Mouse (Mus musculus): ENCODE data around the gene Atp6v0e2. TPM values are rescaled to one million over a fixed set of nuclear protein-coding genes. Genes with fewer than 3 reads are reported as not detected.
"Not testable (repeated sequence)": the region's sequence is repeated elsewhere in the genome, so short reads cannot be mapped to it uniquely, and the experiment has no call there.

Gene Atp6v0e2
- polyA plus RNA-seq, 1 experiment from 2014 or later: 11.7 TPM

GRCm38 (mm10) chr6:48524882-48525281 lies 12.5 kb upstream of the Atp6v0e2 start:
- H3K27ac ChIP-seq; H3K36me3 ChIP-seq; H3K9ac ChIP-seq; H3K9me3 ChIP-seq; H3K4me3 ChIP-seq; ATAC-seq (ENCODE audit: borderline replicate concordance, extremely low read depth, low FRiP score, low TSS enrichment); H3K27me3 ChIP-seq; H3K4me1 ChIP-seq; H3K4me2 ChIP-seq: not testable (repeated sequence)
- WGBS: 95% methylated on average over 16 of the region's 16 CpGs

GRCm38 (mm10) chr6:48527901-48528300 lies 9.5 kb upstream of the Atp6v0e2 start:
- no peaks in the 10 kb centered on the region for H3K9me3 ChIP-seq
- no peak overlapping the region for H3K9ac ChIP-seq
- peaks cover 4% of the 10 kb centered on the region; the same call in 1 of the 2 replicates for H3K36me3 ChIP-seq
- ATAC-seq (ENCODE audit: borderline replicate concordance, extremely low read depth, low FRiP score, low TSS enrichment): no peak
- H3K27ac ChIP-seq: no peak overlapping the region
- 0 out of 2 replicates have a peak, but pooled peaks cover 7% of the 10 kb centered on the region for H3K4me1 ChIP-seq
- H3K4me2 ChIP-seq: no peak overlapping the region
- no peak overlapping the region for H3K4me3 ChIP-seq
- H3K27me3 ChIP-seq: no peaks in the 10 kb centered on the region
- 78% methylated on average over 9 of the region's 9 CpGs for WGBS

- ATAC-seq (ENCODE audit: borderline replicate concordance, extremely low read depth, low FRiP score, low TSS enrichment): no peak
- no peak overlapping the region for H3K4me3 ChIP-seq
- no peak overlapping the region for H3K9ac ChIP-seq
- H3K9me3 ChIP-seq: no peaks in the 10 kb centered on the region
- H3K4me2 ChIP-seq: no peak overlapping the region
- H3K27me3 ChIP-seq: no peaks in the 10 kb centered on the region
- 0 out of 2 replicates have a peak, but pooled peaks cover 7% of the 10 kb centered on the region for H3K4me1 ChIP-seq
- WGBS: 71% methylated on average over 14 of the region's 14 CpGs
- peaks cover 4% of the 10 kb centered on the region; the same call in 1 of the 2 replicates for H3K36me3 ChIP-seq
- H3K27ac ChIP-seq: no peak overlapping the region
These were observed 8.2 kb upstream of the Atp6v0e2 start for GRCm38 (mm10) chr6:48529261-48529660.

- no peak overlapping the region for H3K9ac ChIP-seq
- H3K4me2 ChIP-seq: no peak overlapping the region
- no peak overlapping the region for H3K4me3 ChIP-seq
- H3K27ac ChIP-seq: no peak overlapping the region
- WGBS: 78% methylated on average over 16 of the region's 16 CpGs
- 0 out of 2 replicates have a peak, but pooled peaks cover 7% of the 10 kb centered on the region for H3K4me1 ChIP-seq
- no peaks in the 10 kb centered on the region for H3K9me3 ChIP-seq
- peaks cover 3% of the 10 kb centered on the region; the same call in 1 of the 2 replicates for H3K36me3 ChIP-seq
- no peaks in the 10 kb centered on the region for H3K27me3 ChIP-seq
- 0 out of 2 replicates have a peak, but pooled peaks have one; percentile 9 for ATAC-seq (ENCODE audit: borderline replicate concordance, extremely low read depth, low FRiP score, low TSS enrichment)
These were observed 7.5 kb upstream of the Atp6v0e2 start for GRCm38 (mm10) chr6:48529871-48530440.

- no peaks in the 10 kb centered on the region for H3K27me3 ChIP-seq
- no peaks in the 10 kb centered on the region for H3K9me3 ChIP-seq
- 0 out of 2 replicates have a peak, but pooled peaks have one; percentile 16 for ATAC-seq (ENCODE audit: borderline replicate concordance, extremely low read depth, low FRiP score, low TSS enrichment)
- H3K4me3 ChIP-seq: no peak overlapping the region
- no peaks in the 10 kb centered on the region for H3K36me3 ChIP-seq
- no peak overlapping the region for H3K4me2 ChIP-seq
- H3K4me1 ChIP-seq: 0 out of 2 replicates have a peak, but pooled peaks cover 7% of the 10 kb centered on the region
- no peak overlapping the region for H3K27ac ChIP-seq
- 29% methylated on average over 2 of the region's 2 CpGs for WGBS
- H3K9ac ChIP-seq: no peak overlapping the region
These were observed 6.6 kb upstream of the Atp6v0e2 start for GRCm38 (mm10) chr6:48530862-48531261.

- Histone ChIP-seq H3K4me1 (0 out of 2 replicates have a peak, but pooled peaks cover 18% of the 10 kb centered on the region), H3K4me3 (no peak overlapping the region), H3K9me3 (no peaks in the 10 kb centered on the region), H3K27me3 (no peaks in the 10 kb centered on the region), H3K27ac (no peak overlapping the region), H3K36me3 (no peaks in the 10 kb centered on the region), H3K9ac (no peak overlapping the region), H3K4me2 (no peak overlapping the region)
- ATAC-seq (ENCODE audit: borderline replicate concordance, extremely low read depth, low FRiP score, low TSS enrichment): no peak
- 73% methylated on average over 2 of the region's 2 CpGs for WGBS
These were observed 3.9 kb upstream of the Atp6v0e2 start for GRCm38 (mm10) chr6:48533475-48533874.

- H3K4me3 ChIP-seq: no peak overlapping the region
- 78% methylated on average over 8 of the region's 8 CpGs for WGBS
- no peak overlapping the region for H3K4me2 ChIP-seq
- H3K36me3 ChIP-seq: no peaks in the 10 kb centered on the region
- H3K27me3 ChIP-seq: no peaks in the 10 kb centered on the region
- no peaks in the 10 kb centered on the region for H3K9me3 ChIP-seq
- no peak for ATAC-seq (ENCODE audit: borderline replicate concordance, extremely low read depth, low FRiP score, low TSS enrichment)
- no peak overlapping the region for H3K27ac ChIP-seq
- no peak overlapping the region for H3K9ac ChIP-seq
- 0 out of 2 replicates have a peak, but pooled peaks cover 18% of the 10 kb centered on the region for H3K4me1 ChIP-seq
These were observed 2.5 kb upstream of the Atp6v0e2 start for GRCm38 (mm10) chr6:48534913-48535312.

GRCm38 (mm10) chr6:48536091-48536490 lies 1.3 kb upstream of the Atp6v0e2 start:
- H3K4me3 ChIP-seq: no peak overlapping the region
- H3K36me3 ChIP-seq: no peaks in the 10 kb centered on the region
- H3K9me3 ChIP-seq: no peaks in the 10 kb centered on the region
- 65% methylated on average over 4 of the region's 4 CpGs for WGBS
- H3K4me1 ChIP-seq: peaks cover 12% of the 10 kb centered on the region; the same call in 1 of the 2 replicates
- H3K27me3 ChIP-seq: no peaks in the 10 kb centered on the region
- no peak overlapping the region for H3K4me2 ChIP-seq
- no peak for ATAC-seq (ENCODE audit: borderline replicate concordance, extremely low read depth, low FRiP score, low TSS enrichment)
- no peak overlapping the region for H3K27ac ChIP-seq
- H3K9ac ChIP-seq: no peak overlapping the region

GRCm38 (mm10) chr6:48538841-48539737 lies 1.7 kb downstream of the Atp6v0e2 start:
- WGBS: 61% methylated on average over 5 of the region's 5 CpGs
- H3K4me2 ChIP-seq: no peak overlapping the region
- H3K4me1 ChIP-seq: peaks cover 20% of the 10 kb centered on the region
- H3K27ac ChIP-seq: no peak overlapping the region
- no peak overlapping the region for H3K9ac ChIP-seq
- ATAC-seq (ENCODE audit: borderline replicate concordance, extremely low read depth, low FRiP score, low TSS enrichment): no peak
- H3K36me3 ChIP-seq: no peaks in the 10 kb centered on the region
- no peaks in the 10 kb centered on the region for H3K27me3 ChIP-seq
- H3K9me3 ChIP-seq: no peaks in the 10 kb centered on the region
- no peak overlapping the region for H3K4me3 ChIP-seq

- Histone ChIP-seq H3K27ac (no peak overlapping the region), H3K36me3 (no peaks in the 10 kb centered on the region), H3K9ac (no peak overlapping the region), H3K4me3 (no peak overlapping the region), H3K9me3 (no peaks in the 10 kb centered on the region), H3K4me2 (no peak overlapping the region), H3K4me1 (peaks cover 20% of the 10 kb centered on the region), H3K27me3 (no peaks in the 10 kb centered on the region)
- no peak for ATAC-seq (ENCODE audit: borderline replicate concordance, extremely low read depth, low FRiP score, low TSS enrichment)
- WGBS: 70% methylated on average over 5 of the region's 5 CpGs
These were observed 2.4 kb downstream of the Atp6v0e2 start for GRCm38 (mm10) chr6:48539860-48540259.

- H3K4me3 ChIP-seq: no peak overlapping the region
- H3K9ac ChIP-seq: no peak overlapping the region
- no peaks in the 10 kb centered on the region for H3K9me3 ChIP-seq
- H3K27ac ChIP-seq: no peak overlapping the region
- ATAC-seq (ENCODE audit: borderline replicate concordance, extremely low read depth, low FRiP score, low TSS enrichment): no peak
- H3K4me2 ChIP-seq: no peak overlapping the region
- H3K27me3 ChIP-seq: no peaks in the 10 kb centered on the region
- H3K4me1 ChIP-seq: peaks cover 20% of the 10 kb centered on the region
- 41% methylated on average over 3 of the region's 3 CpGs for WGBS
- H3K36me3 ChIP-seq: no peaks in the 10 kb centered on the region
These were observed 3.3 kb downstream of the Atp6v0e2 start for GRCm38 (mm10) chr6:48540721-48541120.

Measured in lung, embryonic 15.5 days (tissue).